Mouse (Mus musculus) yolk sac, embryonic 10.5 days (tissue): ENCODE measurements around the gene Reg4.

Source experiments
- DNase-seq: peaks from one replicate; pipeline ENCODE4 v3.0.0-alpha.2; 2017; ENCODE audit warnings: low spot score

Gene Reg4

GRCm38 (mm10) chr3:98282422-98282821, 60.5 kb downstream of the Reg4 start:
- no peak for DNase-seq

GRCm38 (mm10) chr3:98283205-98283604, 61.2 kb downstream of the Reg4 start:
- no peak for DNase-seq
